Mouse (Mus musculus): Measurements from ENCODE around the gene Il6st. TPM values are rescaled to one million over a fixed set of nuclear protein-coding genes. Genes with fewer than 3 reads are reported as not detected.

Gene Il6st
- polyA plus RNA-seq, 1 experiment from 2014 or later = 40.1 TPM

DNA sequence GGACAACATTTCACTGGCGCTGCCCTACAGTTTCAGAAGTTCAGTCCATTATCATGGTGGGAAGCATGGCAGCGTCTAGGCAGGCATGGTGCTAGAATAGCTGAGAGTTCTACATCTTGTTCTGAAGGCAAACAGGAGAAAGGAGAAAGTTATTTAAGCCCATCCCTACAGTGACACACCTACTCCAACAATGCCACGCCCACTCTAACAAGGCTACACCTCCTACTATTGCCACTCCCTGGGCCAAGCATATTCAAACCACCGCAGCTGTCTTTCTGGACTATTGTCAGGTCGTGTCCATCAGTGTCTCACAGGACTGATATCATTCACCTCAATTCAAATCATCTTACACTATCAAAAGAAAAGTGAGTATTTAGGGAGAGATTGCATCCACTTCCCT lies 22.8 kb downstream of the Il6st start:
- WGBS = 95% methylated on average over 5 of the region's 5 CpGs
- no peaks in the 10 kb centered on the region for H3K9me3 ChIP-seq (replicated peaks)
- H3K27me3 ChIP-seq = no peaks in the 10 kb centered on the region
- no peak for ATAC-seq (replicated peaks; ENCODE audit: insufficient number of reproducible peaks, insufficient read depth, low FRiP score, low read depth)
- H3K4me3 ChIP-seq = no peak overlapping the region
- H3K36me3 ChIP-seq = peaks cover 81% of the 10 kb centered on the region
- H3K4me1 ChIP-seq (replicated peaks) = no peaks in the 10 kb centered on the region
- H3K27ac ChIP-seq = no peak overlapping the region
- no peak overlapping the region for H3K9ac ChIP-seq
- no peak overlapping the region for H3K4me2 ChIP-seq

DNA sequence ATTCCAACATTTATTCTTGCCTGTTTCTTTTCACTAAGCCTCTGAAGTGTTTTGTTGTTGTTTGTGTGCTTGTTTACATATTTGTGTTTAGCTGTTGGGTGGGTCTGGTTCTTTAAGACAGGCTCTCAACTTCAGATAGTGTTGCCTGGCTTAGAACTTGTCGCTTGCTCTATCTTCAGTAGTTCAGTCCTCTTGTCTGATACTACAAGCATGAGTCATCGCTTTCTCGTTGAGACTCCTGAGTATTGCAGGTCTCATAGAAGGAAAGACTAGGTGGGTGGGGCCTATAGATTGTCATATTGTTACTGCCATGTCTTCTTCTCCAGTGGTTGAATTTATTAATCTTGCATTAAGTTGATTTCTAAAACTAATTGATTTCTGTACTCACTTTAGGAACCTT lies 26.2 kb downstream of the Il6st start:
- ATAC-seq (replicated peaks; ENCODE audit: insufficient number of reproducible peaks, insufficient read depth, low FRiP score, low read depth) = no peak
- H3K9me3 ChIP-seq (replicated peaks) = no peaks in the 10 kb centered on the region
- H3K9ac ChIP-seq = no peak overlapping the region
- no peak overlapping the region for H3K4me3 ChIP-seq
- WGBS = 67% methylated on average over 3 of the region's 3 CpGs
- no peak overlapping the region for H3K4me2 ChIP-seq
- no peaks in the 10 kb centered on the region for H3K4me1 ChIP-seq (replicated peaks)
- no peaks in the 10 kb centered on the region for H3K27me3 ChIP-seq
- peaks cover 68% of the 10 kb centered on the region for H3K36me3 ChIP-seq
- H3K27ac ChIP-seq = no peak overlapping the region

DNA sequence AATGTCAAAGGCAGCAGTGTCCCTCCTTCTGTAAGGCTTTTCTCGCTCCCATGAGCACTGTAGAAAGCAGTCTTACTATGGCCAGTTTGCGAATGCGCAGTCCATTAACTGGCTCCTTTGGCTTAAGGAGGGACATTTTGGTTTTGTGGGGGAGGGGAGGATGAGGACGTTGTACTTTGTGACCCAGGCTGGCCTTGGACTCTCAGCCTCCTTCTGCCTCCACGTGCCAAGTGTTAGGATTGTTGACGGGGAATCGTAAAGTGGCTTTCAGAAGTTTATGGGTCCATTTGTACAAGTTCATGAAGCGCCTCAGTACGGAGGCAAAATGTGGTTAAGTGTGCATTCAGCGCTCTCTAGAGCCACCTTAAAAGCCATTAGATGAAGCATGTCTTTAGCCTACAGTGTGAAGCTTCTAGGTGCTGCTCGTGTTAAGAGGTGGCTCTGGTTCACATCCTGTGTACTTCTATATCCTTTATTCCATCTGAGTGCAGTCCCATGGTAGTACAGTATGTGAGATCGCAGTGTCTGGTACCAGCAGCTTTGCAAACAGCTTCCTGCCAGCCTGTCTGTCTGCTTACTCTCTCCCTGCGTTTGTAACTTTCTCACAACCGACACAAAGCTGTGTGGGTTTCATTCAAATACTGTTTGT lies 27.9 kb downstream of the Il6st start:
- no peaks in the 10 kb centered on the region for H3K27me3 ChIP-seq
- ATAC-seq (replicated peaks; ENCODE audit: insufficient number of reproducible peaks, insufficient read depth, low FRiP score, low read depth) = no peak
- H3K4me3 ChIP-seq = no peak overlapping the region
- no peaks in the 10 kb centered on the region for H3K4me1 ChIP-seq (replicated peaks)
- H3K36me3 ChIP-seq = peaks cover 66% of the 10 kb centered on the region
- 85% methylated on average over 14 of the region's 14 CpGs for WGBS
- no peak overlapping the region for H3K27ac ChIP-seq
- H3K4me2 ChIP-seq = no peak overlapping the region
- H3K9ac ChIP-seq = no peak overlapping the region
- H3K9me3 ChIP-seq (replicated peaks) = no peaks in the 10 kb centered on the region

DNA sequence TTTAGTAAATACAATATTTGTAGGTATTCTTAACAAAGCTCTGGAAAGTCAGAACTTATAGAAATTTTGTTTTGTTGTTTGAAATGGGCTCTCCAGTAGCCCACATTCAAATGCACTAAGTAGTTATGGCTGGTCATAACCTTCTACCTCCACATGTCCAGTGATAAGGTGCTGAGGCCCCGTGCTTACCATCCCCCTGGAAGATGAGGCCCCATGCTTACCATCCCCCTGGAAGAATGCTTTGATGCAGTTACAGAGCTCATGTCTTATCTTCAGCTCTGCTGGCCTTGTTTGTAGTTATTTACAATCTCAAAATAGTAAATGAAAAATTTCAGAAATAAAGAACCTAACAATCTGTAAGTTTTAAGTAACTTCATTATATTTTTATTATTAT lies 28.4 kb downstream of the Il6st start:
- peaks cover 66% of the 10 kb centered on the region for H3K36me3 ChIP-seq

DNA sequence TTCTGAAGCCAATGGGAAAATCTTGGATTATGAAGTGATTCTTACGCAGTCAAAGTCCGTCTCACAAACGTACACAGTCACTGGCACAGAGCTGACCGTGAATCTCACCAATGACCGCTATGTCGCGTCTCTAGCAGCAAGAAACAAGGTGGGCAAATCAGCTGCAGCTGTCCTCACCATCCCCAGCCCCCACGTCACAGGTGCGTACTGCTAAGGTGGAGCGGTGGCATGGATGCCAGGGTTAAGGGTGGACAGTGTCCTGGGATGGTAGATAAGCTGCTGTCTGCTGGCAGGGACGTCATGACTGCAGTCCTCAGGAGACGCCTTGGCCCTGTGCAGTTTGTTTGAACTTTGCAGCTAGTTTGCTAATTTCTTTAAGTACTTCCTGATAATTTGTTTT lies 30.7 kb downstream of the Il6st start:
- no peak overlapping the region for H3K4me3 ChIP-seq
- peaks cover 74% of the 10 kb centered on the region for H3K36me3 ChIP-seq
- no peaks in the 10 kb centered on the region for H3K4me1 ChIP-seq (replicated peaks)
- no peaks in the 10 kb centered on the region for H3K27me3 ChIP-seq
- H3K27ac ChIP-seq = no peak overlapping the region
- H3K9ac ChIP-seq = no peak overlapping the region
- WGBS = 87% methylated on average over 12 of the region's 12 CpGs
- no peak overlapping the region for H3K4me2 ChIP-seq
- no peaks in the 10 kb centered on the region for H3K9me3 ChIP-seq (replicated peaks)
- ATAC-seq (replicated peaks; ENCODE audit: insufficient number of reproducible peaks, insufficient read depth, low FRiP score, low read depth) = no peak

More for the DNA sequence above, 28.4 kb downstream of the Il6st start:
- Histone ChIP-seq H3K27me3 (no peaks in the 10 kb centered on the region), H3K27ac (no peak overlapping the region), H3K4me3 (no peak overlapping the region), H3K9ac (no peak overlapping the region), H3K9me3 (replicated peaks) (no peaks in the 10 kb centered on the region), H3K4me1 (replicated peaks) (no peaks in the 10 kb centered on the region), H3K4me2 (no peak overlapping the region)
- ATAC-seq (replicated peaks; ENCODE audit: insufficient number of reproducible peaks, insufficient read depth, low FRiP score, low read depth) = no peak
- 31% methylated on average over 1 of the region's 1 CpGs for WGBS

DNA sequence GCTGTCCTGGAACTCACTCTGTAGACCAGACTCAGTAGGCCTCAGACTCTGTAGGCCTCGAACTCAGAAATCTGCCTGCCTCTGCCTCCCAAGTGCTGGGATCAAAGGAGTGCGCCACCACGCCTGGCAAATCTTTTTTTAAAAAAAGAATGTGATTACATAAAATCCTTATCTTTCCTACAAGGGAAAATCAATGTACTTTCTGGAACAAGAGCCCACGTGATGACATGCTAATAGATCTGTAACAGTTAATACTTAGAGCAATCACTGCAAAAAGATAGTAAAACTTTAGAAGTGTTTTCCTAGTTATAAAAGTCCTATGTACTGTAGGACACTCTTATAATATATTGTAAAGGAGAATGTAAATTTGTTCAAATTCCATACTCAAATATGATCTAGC lies 36.2 kb downstream of the Il6st start:
- no peak for ATAC-seq (replicated peaks; ENCODE audit: insufficient number of reproducible peaks, insufficient read depth, low FRiP score, low read depth)
- Histone ChIP-seq H3K9me3 (replicated peaks) (no peaks in the 10 kb centered on the region), H3K36me3 (peaks cover 89% of the 10 kb centered on the region), H3K4me2 (no peak overlapping the region), H3K27ac (no peak overlapping the region), H3K9ac (no peak overlapping the region), H3K27me3 (no peaks in the 10 kb centered on the region), H3K4me1 (replicated peaks) (no peaks in the 10 kb centered on the region), H3K4me3 (no peak overlapping the region)
- 82% methylated on average over 4 of the region's 4 CpGs for WGBS

DNA sequence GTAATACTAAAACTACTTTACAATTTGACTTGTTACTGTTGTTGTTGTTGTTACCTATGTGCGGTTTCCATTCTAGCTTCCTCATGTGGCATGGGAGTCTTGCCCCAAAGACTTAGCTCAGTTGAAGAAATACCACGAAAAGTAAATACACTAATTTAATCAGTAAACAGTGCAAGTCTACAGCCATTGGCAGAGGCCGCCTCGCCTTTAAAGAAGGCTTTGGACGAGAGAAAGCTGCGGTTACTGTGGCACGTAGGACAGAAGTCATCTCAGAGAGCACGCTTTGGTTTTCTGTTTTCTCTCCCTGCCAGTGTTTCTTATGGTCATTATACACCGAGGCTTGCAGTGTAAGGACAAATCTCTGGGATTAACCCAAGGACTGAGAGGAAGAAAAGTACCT lies 36.6 kb downstream of the Il6st start:
- Histone ChIP-seq H3K4me1 (replicated peaks) (no peaks in the 10 kb centered on the region), H3K9ac (no peak overlapping the region), H3K27me3 (no peaks in the 10 kb centered on the region), H3K9me3 (replicated peaks) (no peaks in the 10 kb centered on the region), H3K4me2 (no peak overlapping the region), H3K36me3 (peaks cover 89% of the 10 kb centered on the region), H3K4me3 (no peak overlapping the region), H3K27ac (no peak overlapping the region)
- no peak for ATAC-seq (replicated peaks; ENCODE audit: insufficient number of reproducible peaks, insufficient read depth, low FRiP score, low read depth)
- 92% methylated on average over 9 of the region's 9 CpGs for WGBS

DNA sequence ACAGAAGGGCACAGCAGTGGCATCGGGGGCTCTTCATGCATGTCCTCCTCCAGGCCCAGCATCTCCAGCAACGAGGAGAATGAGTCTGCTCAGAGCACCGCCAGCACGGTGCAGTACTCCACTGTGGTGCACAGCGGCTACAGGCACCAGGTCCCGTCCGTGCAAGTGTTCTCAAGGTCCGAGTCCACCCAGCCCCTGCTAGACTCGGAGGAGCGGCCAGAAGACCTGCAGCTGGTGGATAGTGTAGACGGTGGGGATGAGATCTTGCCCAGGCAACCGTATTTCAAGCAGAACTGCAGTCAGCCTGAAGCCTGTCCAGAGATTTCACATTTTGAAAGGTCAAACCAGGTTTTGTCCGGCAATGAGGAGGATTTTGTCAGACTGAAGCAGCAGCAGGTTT lies 40.0 kb downstream of the Il6st start:
- Histone ChIP-seq H3K9me3 (replicated peaks) (no peaks in the 10 kb centered on the region), H3K4me3 (no peak overlapping the region), H3K9ac (no peak overlapping the region), H3K27ac (no peak overlapping the region), H3K36me3 (peaks cover 83% of the 10 kb centered on the region), H3K4me2 (no peak overlapping the region), H3K27me3 (no peaks in the 10 kb centered on the region), H3K4me1 (replicated peaks) (no peaks in the 10 kb centered on the region)
- no peak for ATAC-seq (replicated peaks; ENCODE audit: insufficient number of reproducible peaks, insufficient read depth, low FRiP score, low read depth)
- 89% methylated on average over 13 of the region's 13 CpGs for WGBS

DNA sequence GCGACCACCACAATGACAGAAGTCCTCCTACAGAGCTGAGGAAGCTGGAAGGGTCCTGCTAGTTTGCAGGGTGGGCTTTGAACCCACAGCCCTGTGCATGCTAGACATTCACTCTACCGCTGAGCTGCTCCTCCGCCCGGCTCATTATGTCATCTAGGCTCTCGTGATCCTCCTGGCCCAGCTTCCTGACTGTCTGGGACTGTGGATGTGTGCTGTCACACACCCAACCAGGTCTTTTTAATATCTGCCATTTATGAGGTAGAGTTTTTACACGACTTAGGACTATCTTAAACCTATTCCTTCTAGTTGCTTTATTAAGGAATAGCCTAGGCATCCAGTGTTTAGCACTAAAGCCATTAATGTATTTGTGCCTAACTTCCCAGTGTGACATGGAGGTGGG lies 41.6 kb downstream of the Il6st start:
- 90% methylated on average over 6 of the region's 6 CpGs for WGBS

DNA sequence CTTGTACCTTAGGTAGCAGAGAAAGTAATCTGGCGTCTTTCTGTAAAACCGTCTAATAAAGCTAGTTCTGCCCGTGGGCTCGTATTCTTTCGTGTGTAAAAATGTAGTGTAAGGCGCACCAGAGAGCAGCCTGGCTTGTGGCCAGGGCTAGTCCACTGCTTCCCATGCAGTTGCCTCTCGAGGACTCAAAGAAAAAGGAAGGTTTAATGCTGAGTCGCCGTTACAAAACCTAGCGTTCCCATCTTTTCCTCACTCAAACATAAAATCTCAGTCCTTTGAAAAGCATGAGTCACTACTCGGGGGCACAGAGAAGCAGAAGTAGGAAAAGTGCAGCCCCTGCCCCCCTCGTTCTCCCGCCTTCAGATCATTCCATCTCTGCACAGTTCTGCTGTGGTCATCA lies 42.9 kb downstream of the Il6st start:
- H3K4me3 ChIP-seq = no peak overlapping the region
- H3K36me3 ChIP-seq = peaks cover 56% of the 10 kb centered on the region
- H3K9ac ChIP-seq = no peak overlapping the region
- no peak for ATAC-seq (replicated peaks; ENCODE audit: insufficient number of reproducible peaks, insufficient read depth, low FRiP score, low read depth)
- H3K4me1 ChIP-seq (replicated peaks) = peaks cover 7% of the 10 kb centered on the region
- no peaks in the 10 kb centered on the region for H3K9me3 ChIP-seq (replicated peaks)
- 82% methylated on average over 13 of the region's 13 CpGs for WGBS
- no peak overlapping the region for H3K27ac ChIP-seq
- H3K27me3 ChIP-seq = no peaks in the 10 kb centered on the region
- no peak overlapping the region for H3K4me2 ChIP-seq

More for the DNA sequence above, 41.6 kb downstream of the Il6st start:
- Histone ChIP-seq H3K27ac (no peak overlapping the region), H3K9me3 (replicated peaks) (no peaks in the 10 kb centered on the region), H3K27me3 (no peaks in the 10 kb centered on the region), H3K36me3 (peaks cover 69% of the 10 kb centered on the region), H3K4me2 (no peak overlapping the region), H3K4me1 (replicated peaks) (no peaks in the 10 kb centered on the region), H3K4me3 (no peak overlapping the region), H3K9ac (no peak overlapping the region)
- no peak for ATAC-seq (replicated peaks; ENCODE audit: insufficient number of reproducible peaks, insufficient read depth, low FRiP score, low read depth)

DNA sequence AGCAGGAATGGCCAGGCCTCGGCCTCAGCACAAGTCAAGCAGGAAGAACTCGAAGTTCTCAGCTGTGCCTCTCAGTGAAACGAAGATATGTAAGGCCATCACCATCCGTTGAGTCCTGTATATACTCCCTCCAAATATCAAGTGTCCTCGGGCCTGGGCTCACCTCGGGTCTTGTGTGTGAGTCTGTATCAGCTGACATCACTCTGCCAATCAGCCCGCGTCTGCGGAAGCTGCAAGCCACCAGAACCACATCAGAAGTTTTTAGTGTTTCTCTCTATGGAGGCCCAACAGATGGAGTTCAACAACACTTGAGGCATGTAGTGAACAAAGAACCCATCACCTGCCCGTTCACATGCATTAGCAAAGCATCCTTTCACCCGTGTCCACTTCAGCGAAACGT lies 43.8 kb downstream of the Il6st start:
- H3K9me3 ChIP-seq (replicated peaks) = no peaks in the 10 kb centered on the region
- no peak for ATAC-seq (replicated peaks; ENCODE audit: insufficient number of reproducible peaks, insufficient read depth, low FRiP score, low read depth)
- peaks cover 7% of the 10 kb centered on the region for H3K4me1 ChIP-seq (replicated peaks)
- WGBS = 74% methylated on average over 13 of the region's 13 CpGs
- H3K4me2 ChIP-seq = no peak overlapping the region
- H3K27ac ChIP-seq = no peak overlapping the region
- H3K9ac ChIP-seq = no peak overlapping the region
- no peak overlapping the region for H3K4me3 ChIP-seq
- H3K27me3 ChIP-seq = no peaks in the 10 kb centered on the region
- peaks cover 49% of the 10 kb centered on the region for H3K36me3 ChIP-seq

DNA sequence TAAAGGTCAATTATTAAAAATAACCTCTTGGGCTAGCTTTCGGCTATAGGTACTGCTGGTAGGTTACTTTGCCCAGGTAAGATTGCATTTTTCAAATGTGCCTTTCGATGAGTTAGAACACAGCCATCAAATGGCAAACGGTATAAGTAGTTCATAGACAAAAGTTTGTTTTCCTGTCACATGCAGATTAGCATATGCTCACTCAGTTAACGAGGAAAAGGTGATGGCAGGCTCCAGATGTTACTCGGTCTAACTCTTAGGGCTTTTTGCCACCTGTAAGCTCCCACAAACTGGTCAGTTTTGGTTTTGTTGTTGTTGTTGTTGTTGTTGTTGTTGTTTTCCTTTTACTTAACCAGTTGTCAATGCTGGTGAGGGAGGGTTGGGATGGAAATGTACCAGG lies 44.6 kb downstream of the Il6st start:
- ATAC-seq (replicated peaks; ENCODE audit: insufficient number of reproducible peaks, insufficient read depth, low FRiP score, low read depth) = no peak
- Histone ChIP-seq H3K9ac (no peak overlapping the region), H3K4me3 (no peak overlapping the region), H3K27ac (no peak overlapping the region), H3K27me3 (no peaks in the 10 kb centered on the region), H3K4me2 (no peak overlapping the region), H3K4me1 (replicated peaks) (peaks cover 7% of the 10 kb centered on the region), H3K36me3 (peaks cover 42% of the 10 kb centered on the region), H3K9me3 (replicated peaks) (no peaks in the 10 kb centered on the region)
- WGBS = 83% methylated on average over 5 of the region's 5 CpGs

Measured in heart, embryonic 15.5 days (tissue).